Mouse (Mus musculus): ENCODE results near the gene Olfr972.
"Not testable (repeated sequence)": the region's sequence is repeated elsewhere in the genome, so short reads cannot be mapped to it uniquely, and the experiment has no call there.

GRCm38 (mm10) chr9:39871986-39872385, 5.8 kb downstream of the Olfr972 start:
- not testable (repeated sequence) for TF ChIP-seq POLR2A (IDR thresholded peaks at IDR 0.05; ENCODE audit: extremely low read depth, insufficient read depth, low read length); CTCF (IDR thresholded peaks at IDR 0.05; ENCODE audit: low read depth, low read length)
